Mouse (Mus musculus): ENCODE data around the gene Gm6793.

The Gm6793 gene

GRCm38 (mm10) chr8:112014936-112015335 is at the start of gene Gm6793:
Gene Gm6793, minus strand, starts transcription at chr8:112015036.
- no peak for DNase-seq (ENCODE audit: low spot score)

DNA sequence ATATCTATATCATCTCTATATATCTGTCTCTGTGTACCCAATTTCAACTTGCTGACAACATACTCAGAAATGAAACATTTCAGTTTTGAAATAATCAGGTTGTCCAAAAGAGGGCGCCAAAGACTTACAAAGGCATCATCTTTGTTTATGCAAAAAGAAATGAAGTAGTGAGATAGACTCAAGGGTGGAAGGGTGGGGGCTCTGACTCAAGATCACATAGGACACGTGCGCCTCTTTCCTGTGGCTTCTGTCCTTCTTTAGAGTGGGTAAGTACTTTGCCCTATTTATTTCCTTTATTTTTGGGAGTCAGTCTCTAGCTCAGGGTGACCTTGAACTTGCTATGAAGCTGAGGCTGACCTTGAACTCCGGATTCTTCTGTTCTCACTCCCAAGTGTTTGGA is 46.5 kb upstream of the Gm6793 start:
- peak; percentile 66 for DNase-seq (ENCODE audit: low spot score)

GRCm38 (mm10) chr8:112054456-112054855 is 39.6 kb upstream of the Gm6793 start:
- no peak for DNase-seq (ENCODE audit: low spot score)

DNA sequence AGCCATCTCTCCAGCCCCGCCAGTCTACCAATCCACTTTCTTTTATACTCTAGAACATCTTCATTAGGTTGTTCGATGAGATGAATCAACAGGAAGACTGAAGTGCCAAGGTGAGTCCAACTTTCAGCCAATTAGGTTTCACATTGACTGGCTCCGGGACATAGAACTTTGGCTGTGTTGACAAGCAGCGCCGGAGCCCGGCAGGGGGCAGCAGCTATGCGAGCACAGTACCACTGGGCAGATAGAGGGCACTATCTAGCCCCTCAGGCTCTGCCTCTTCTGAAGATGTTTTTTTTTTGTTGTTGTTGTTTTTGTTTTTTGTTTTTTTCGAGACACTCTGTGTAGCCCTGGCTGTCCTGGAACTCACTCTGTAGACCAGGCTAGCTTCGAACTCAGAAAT is 36.7 kb upstream of the Gm6793 start:
- DNase-seq (ENCODE audit: low spot score): no peak

DNA sequence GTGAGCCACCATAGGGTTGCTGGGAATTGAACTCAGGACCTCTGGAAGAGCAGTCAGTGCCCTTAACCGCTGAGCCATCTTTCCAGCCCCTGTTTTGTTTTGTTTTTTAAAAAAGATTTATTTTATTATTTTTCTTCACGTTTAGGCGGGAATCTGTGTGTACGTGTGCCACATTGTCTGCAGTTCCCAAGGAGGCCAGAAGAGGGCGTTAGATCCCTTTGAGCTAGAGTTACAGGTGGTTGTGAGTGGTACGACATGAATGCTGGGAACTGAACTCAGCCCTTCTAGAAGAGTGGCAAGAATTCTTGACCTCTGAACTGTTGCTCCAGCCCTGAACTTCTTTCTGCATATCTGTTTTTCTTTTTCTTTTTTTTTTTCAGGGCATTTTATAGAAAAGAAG is 35.1 kb upstream of the Gm6793 start:
- no peak for DNase-seq (ENCODE audit: low spot score)

DNA sequence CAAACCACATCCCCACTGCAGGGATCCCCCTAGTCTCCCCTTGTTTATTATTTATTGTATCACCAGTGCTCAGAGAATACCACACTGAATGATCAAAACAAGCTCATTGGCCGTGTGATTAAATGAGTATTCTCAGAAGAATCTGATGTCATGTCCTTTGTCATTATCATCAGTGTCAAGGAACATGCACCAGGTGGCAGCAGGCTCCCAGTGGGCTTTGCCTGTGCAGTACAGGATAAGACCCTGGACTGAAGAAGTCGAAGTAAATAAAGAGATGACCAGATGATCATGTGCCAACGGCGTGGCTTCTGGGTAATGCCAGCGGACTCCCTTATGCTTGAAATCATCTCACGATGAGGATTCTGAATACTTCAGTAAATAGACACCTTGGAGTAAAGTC is 33.5 kb upstream of the Gm6793 start:
- no peak for DNase-seq (ENCODE audit: low spot score)

DNA sequence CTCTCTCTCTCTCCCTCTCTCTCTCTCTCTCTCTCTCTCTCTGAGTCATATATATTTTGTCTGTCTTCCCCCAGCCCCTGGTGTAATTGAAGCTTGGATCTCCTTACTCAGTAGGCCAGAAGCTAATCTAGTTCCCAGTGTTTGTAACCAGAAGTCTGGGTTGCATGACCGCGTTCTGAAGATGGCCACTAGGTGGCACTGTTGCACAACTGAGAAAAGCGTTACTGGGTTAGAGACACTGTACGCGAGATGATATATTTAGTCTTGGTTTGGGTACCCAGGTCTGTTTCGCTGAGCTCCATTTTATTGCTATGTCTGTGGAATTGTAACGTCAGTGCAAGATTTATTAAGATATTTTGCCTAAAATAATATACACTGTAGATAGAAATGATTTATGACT is 31.1 kb upstream of the Gm6793 start:
- peak; percentile 92 for DNase-seq (ENCODE audit: low spot score)

DNA sequence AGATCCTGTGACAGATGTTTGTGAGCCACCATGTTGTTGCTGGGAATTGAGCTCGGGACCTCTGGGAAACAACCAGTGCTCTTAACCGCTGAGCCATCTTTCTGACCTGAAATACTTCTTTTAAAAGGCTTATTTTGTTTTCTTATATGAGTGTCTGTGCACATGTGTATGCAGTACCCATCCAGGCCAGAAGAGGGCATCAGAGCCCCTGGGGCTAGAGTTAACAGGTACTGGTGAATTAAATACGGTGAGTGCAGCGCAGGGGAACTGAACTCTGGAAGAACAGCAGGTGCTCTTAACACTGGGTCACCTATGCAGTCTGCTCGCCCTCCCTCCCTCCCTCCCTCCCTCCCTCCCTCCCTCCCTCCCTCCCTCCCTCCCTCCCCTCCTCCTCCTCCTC is 30.3 kb upstream of the Gm6793 start:
- no peak for DNase-seq (ENCODE audit: low spot score)

GRCm38 (mm10) chr8:112037521-112037920 is 22.7 kb upstream of the Gm6793 start:
- DNase-seq (ENCODE audit: low spot score): no peak

DNA sequence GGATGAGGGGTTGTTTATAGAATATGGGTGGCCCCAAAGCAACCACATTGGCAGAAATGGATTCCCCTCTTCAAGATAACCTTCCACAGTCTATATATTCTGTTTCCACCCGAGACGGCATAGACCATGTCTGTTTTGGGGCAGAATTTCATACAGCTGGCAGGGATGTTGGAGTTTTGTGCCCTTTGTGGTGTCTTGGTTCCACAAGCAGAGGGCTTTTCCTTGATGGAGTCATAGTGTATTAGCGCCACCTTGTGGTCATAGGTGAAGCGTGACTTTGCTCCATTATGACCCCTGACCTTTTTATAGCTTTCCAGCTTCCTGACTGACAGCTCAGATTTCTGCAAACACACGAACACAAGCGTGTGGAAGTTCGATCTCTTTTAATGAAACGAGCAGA is 19.8 kb upstream of the Gm6793 start:
- DNase-seq (ENCODE audit: low spot score): peak; percentile 83

GRCm38 (mm10) chr8:112033071-112033470 is 18.2 kb upstream of the Gm6793 start:
- no peak for DNase-seq (ENCODE audit: low spot score)

GRCm38 (mm10) chr8:112030663-112031062 is 15.8 kb upstream of the Gm6793 start:
- DNase-seq (ENCODE audit: low spot score): no peak

DNA sequence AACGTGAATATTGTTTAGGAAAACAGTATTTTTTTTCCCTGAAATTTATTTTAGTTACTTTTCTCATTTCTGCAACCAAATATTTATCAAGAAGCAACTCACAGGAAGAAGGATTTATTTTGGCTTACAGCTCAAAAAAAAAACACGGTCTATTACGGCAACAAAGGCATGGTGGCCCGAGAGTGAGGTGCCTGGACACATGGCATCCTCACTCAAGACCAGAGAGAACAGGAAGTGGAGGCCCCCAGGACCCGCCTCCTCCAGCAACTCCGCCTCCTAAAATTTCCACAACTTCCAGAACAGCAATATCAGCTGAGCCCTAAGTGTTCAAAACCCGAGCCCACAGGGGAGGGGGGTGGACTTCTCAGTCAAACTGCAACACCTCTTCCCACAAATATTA is 14.6 kb upstream of the Gm6793 start:
- DNase-seq (ENCODE audit: low spot score): no peak

- peak; percentile 57 for DNase-seq (ENCODE audit: low spot score)
Measured at GRCm38 (mm10) chr8:112011816-112012242, 3.0 kb downstream of the Gm6793 start.

DNA sequence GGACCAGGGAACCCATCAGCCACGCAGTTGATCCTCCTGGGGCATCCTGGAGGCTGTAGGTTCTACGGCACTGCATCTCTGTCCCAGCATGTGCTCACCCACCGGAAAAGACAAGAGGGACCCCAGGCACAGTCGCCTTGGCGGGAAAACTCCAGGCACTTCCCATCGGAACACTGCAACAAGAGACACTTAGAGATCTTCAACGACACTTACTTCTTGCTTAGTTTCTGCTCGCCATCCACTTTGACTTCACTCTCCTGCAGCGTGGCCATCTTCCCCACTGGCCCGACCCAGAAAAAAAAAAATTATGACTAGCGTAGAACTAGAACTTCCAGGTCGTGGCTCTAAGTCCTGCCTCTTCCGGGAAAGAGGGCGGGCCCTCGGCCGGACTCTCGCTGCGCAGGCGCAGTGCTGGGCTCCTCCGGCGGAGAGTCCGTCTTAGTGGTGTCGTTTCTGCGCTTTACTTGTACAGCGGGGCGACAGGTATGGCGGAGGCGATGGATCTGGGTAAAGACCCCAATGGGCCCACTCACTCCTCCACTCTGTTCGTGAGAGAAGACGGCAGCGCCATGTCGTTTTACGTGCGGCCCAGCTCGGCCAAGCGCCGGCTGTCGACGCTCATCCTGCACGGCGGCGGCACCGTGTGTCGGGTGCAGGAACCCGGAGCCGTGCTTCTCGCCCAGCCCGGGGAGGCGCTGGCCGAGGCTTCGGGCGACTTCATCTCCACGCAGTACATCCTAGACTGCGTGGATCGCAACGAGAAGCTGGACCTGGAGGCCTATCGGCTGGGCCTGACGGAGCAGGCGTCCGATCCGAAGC is 3.6 kb downstream of the Gm6793 start, which contains the start of the genes Kars and Terf2ip:
Gene Kars (minus strand): TSS at position 327 of the 819 bp plus-strand sequence.
Gene Terf2ip (plus strand): TSS at position 402 of the 819 bp plus-strand sequence.
- peak; percentile 99 for DNase-seq (ENCODE audit: low spot score)

DNA sequence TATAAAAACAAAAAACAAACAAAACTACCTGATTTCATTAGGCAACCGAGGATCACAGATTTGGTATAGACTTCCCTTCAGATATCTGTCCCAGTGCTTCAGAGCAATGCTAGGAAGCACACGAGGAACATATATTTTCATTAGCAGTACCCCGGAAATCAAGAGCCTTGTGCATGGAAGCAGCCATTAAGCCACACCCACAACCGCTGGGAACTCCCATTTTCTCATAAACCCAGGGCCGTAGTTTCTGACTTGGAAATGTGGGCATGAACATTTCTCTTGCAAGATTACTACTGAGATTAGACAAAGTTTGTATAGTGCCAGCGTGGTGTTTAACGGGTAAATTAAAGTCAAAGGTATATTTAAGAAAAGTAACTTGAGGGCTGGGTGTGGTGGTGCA is 5.3 kb downstream of the Gm6793 start:
- no peak for DNase-seq (ENCODE audit: low spot score)

DNA sequence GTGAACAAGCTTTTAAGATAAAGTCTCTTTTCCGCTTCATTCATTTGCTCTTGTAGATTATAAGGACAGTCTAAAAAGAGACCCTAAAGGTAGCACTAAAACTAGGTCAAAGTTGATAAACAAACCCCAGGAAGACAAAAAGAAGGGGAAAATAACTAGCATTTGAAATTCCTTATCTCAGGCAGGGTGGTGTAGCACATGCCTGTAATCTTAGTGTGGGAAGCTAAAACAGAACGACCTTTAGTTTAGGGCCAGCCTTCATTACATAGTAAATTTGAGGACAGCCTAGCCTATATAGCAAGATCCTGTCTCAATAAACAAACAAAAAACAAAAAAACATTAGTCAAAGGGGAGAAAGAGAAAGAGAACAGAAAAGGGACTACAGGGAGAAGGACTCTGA is 7.2 kb downstream of the Gm6793 start:
- no peak for DNase-seq (ENCODE audit: low spot score)

- no peak for DNase-seq (ENCODE audit: low spot score)
Measured at GRCm38 (mm10) chr8:112005601-112006000, 9.2 kb downstream of the Gm6793 start.

GRCm38 (mm10) chr8:112004754-112005153 is 10.1 kb downstream of the Gm6793 start:
- DNase-seq (ENCODE audit: low spot score): no peak

- no peak for DNase-seq (ENCODE audit: low spot score)
Measured at GRCm38 (mm10) chr8:111992703-111993039, 22.2 kb downstream of the Gm6793 start.

- peak; percentile 97 for DNase-seq (ENCODE audit: low spot score)
Measured at GRCm38 (mm10) chr8:111992013-111992702, 22.7 kb downstream of the Gm6793 start, which contains the start of gene Adat1. Gene Adat1, minus strand, starts transcription at chr8:111992302.

DNA sequence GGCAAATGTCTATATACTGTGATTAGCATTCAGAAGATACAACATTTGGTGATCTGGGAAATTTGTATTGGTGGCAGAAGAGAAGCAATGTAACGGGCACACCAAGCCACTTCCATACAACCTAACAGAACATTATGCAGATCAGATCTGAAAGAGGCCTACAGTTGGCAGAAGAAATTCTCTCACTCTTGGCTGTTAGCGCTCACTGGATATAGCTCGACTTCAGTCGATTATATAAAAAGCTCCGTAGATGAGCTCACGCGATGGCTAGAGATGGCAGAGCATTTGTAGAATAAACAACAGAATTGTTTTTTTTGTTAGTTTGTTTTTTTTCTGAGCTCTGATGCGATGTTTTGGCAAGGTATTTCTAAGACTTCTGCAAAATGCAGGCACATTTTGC is 23.6 kb downstream of the Gm6793 start:
- no peak for DNase-seq (ENCODE audit: low spot score)

- DNase-seq (ENCODE audit: low spot score): peak; percentile 93
Measured at GRCm38 (mm10) chr8:111989911-111990310, 24.9 kb downstream of the Gm6793 start.
